8 mouse cellular contexts compared by ENCODE assay signal in the genomic region with DNA sequence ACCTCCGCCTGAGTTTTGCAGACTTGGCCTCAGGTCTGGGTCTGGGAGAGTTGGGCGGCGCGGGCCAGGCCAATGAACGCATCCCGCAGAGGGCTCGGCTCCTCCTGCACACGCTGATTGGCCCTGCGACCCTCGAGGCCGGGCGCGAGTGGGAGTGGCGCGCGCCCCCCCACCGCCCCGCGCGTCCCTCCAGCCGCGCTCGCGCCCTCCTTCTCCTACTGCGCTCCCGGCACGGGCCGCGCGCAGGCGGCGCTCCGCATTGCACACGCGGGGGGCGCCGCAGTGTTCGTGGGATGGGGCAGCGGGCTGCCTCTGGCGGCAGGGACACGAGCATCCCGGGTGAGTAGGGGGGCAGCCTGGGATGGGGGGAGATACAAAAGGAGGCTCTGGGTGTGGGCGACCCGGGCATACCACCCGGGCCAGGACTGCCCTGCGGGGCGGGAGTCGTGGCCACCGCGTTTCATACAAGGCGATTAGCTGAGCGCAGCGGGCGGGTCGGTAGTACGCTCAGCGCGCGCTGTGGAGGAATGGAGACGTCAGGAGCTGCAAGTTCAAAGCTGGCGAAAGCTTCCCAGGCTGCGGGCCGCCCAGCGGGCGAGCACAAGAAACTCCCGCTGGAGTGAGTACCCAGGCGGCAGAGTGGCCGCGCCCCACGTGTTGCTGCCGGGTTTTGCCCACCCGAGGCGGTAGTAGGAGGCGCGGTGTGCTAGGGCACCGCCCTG. TPM values are rescaled to one million over a fixed set of nuclear protein-coding genes. Genes with fewer than 3 reads are reported as not detected.
A peak's percentile ranks its signal among the peaks of the same experiment; 100 is the strongest.
DNase-seq lines count a peak whose midpoint lies in the region; ATAC-seq lines count a peak whose summit lies in the region.

Gene Lypd6 (plus strand): TSS at position 184 of the 722 bp plus-strand sequence.

- 0 out of 2 replicates have a peak, but pooled peaks cover 2% of the 10 kb centered on the region for H3K4me1 ChIP-seq in forebrain, embryonic 11.5 days (replicated peaks; ENCODE audit: control insufficient read depth, insufficient read depth, low read length)
- peaks cover 6 to 28% of the 10 kb centered on the region in 2 experiments for H3K4me1 ChIP-seq in heart, embryonic 14.5 days (ENCODE audit: control insufficient read depth in 2 of 2, insufficient read depth in 2 of 2, low read length in 2 of 2)
- no peaks in the 10 kb centered on the region for H3K4me1 ChIP-seq in liver, embryonic 13.5 days (replicated peaks)

- 1% methylated on average over 71 of the region's 76 CpGs for WGBS in forebrain, embryonic 11.5 days
- 1% methylated on average over 66 of the region's 76 CpGs for WGBS in heart, embryonic 14.5 days
- WGBS in liver, embryonic 13.5 days (ENCODE audit: insufficient replicate concordance): 1% methylated on average over 76 of the region's 76 CpGs

- H3K4me3 ChIP-seq in forebrain, embryonic 11.5 days (ENCODE audit: low read depth, low read length): peak within 1 kb of the TSS; percentile 70
- H3K4me3 ChIP-seq in heart, embryonic 14.5 days (ENCODE audit: control insufficient read depth in 1 of 2, insufficient read depth in 1 of 2, low read depth in 1 of 2, low read length in 2 of 2): peak within 1 kb of the TSS; percentile 69
- H3K4me3 ChIP-seq in liver, embryonic 13.5 days (replicated peaks): peak within 1 kb of the TSS; percentile 55

- peak; percentile 1 for DNase-seq in CD4-positive, CD25-positive, alpha-beta regulatory T cell, adult 2 months (ENCODE audit: low read depth, low spot score)
- DNase-seq in forebrain, embryonic 11.5 days (ENCODE audit: low spot score): peak; percentile 89
- peak; percentile 85 for DNase-seq in kidney, postnatal 10 days
- DNase-seq in liver, embryonic 13.5 days: no peak
- peak; percentile 75 for DNase-seq in neural tube, embryonic 10.5 days (ENCODE audit: extremely low spot score, low spot score)
- DNase-seq in thymus, postnatal 0 days (ENCODE audit: low spot score): peak; percentile 17

- no peaks in the 10 kb centered on the region for H3K36me3 ChIP-seq in forebrain, embryonic 11.5 days (ENCODE audit: control insufficient read depth, insufficient read depth, low read length)
- no peaks in the 10 kb centered on the region for H3K36me3 ChIP-seq in heart, embryonic 14.5 days (ENCODE audit: control insufficient read depth, insufficient read depth, low read length)
- H3K36me3 ChIP-seq in liver, embryonic 13.5 days: no peaks in the 10 kb centered on the region

- no peaks in the 10 kb centered on the region for H3K9me3 ChIP-seq in forebrain, embryonic 11.5 days (ENCODE audit: control insufficient read depth, low read length)
- no peaks in the 10 kb centered on the region for H3K9me3 ChIP-seq in heart, embryonic 14.5 days (ENCODE audit: control insufficient read depth, low read length)
- H3K9me3 ChIP-seq in liver, embryonic 13.5 days (replicated peaks): no peaks in the 10 kb centered on the region

- 0 out of 2 replicates have a peak within 1 kb of the TSS, but pooled peaks have one; percentile 37 for H3K27ac ChIP-seq in forebrain, embryonic 11.5 days (ENCODE audit: low read depth, low read length)
- no peak within 1 kb of the TSS for H3K27ac ChIP-seq in heart, embryonic 14.5 days (replicated peaks in 1 of 2; ENCODE audit: control insufficient read depth in 1 of 2, insufficient read depth in 1 of 2, low read depth in 2 of 2, low read length in 2 of 2)
- no peak within 1 kb of the TSS for H3K27ac ChIP-seq in liver, embryonic 13.5 days

- H3K9ac ChIP-seq in forebrain, embryonic 11.5 days (ENCODE audit: low read length): peak within 1 kb of the TSS; percentile 71
- peak within 1 kb of the TSS; percentile 71 for H3K9ac ChIP-seq in heart, embryonic 14.5 days (ENCODE audit: low read length)
- no peak within 1 kb of the TSS for H3K9ac ChIP-seq in liver, embryonic 13.5 days

- no peaks in the 10 kb centered on the region for H3K27me3 ChIP-seq in forebrain, embryonic 11.5 days (ENCODE audit: control insufficient read depth, insufficient read depth, low read length)
- 0 out of 2 replicates have a peak, but pooled peaks cover 5% of the 10 kb centered on the region for H3K27me3 ChIP-seq in heart, embryonic 14.5 days (ENCODE audit: control insufficient read depth, insufficient read depth, low read length)
- peaks cover 38% of the 10 kb centered on the region for H3K27me3 ChIP-seq in liver, embryonic 13.5 days

- peak within 1 kb of the TSS; percentile 89 for H3K4me2 ChIP-seq in forebrain, embryonic 11.5 days (ENCODE audit: low read depth, low read length, severe bottlenecking)
- peak within 1 kb of the TSS; percentile 94 for H3K4me2 ChIP-seq in heart, embryonic 14.5 days (ENCODE audit: low read length)
- H3K4me2 ChIP-seq in liver, embryonic 13.5 days: peak within 1 kb of the TSS; percentile 67

- ATAC-seq in CD4-positive, CD25-positive, alpha-beta regulatory T cell, adult 4 months: no peak
- peak; percentile 97 for ATAC-seq in forebrain, embryonic 11.5 days (replicated peaks; ENCODE audit: low FRiP score)
- ATAC-seq in heart, embryonic 14.5 days (ENCODE audit: insufficient number of reproducible peaks, insufficient read depth, low FRiP score, low read depth): peak; percentile 91
- ATAC-seq in liver, embryonic 13.5 days (ENCODE audit: low read depth): peak; percentile 80

RNA-seq across cellular contexts. Expression of gene Lypd6, which starts in this region (rescaled TPM):
- not detected for polyA plus RNA-seq in CD4-positive, CD25-positive, alpha-beta regulatory T cell, adult 4 months (2017; shearing (Covaris generic))
- 10.3 and 13.3 TPM in 2 replicates for polyA plus RNA-seq in forebrain, embryonic 11.5 days (2014; fragmentation: Nextera tagmentation; extraction: Ambion mirVana)
- polyA plus RNA-seq in heart, embryonic 14.5 days (2014; fragmentation: Nextera tagmentation; extraction: Ambion mirVana): 3.2 and 3.5 TPM in 2 replicates
- polyA plus RNA-seq in liver, embryonic 13.5 days (2015; fragmentation: Nextera tagmentation; extraction: Ambion mirVana): 0.28 and 0.36 TPM in 2 replicates
- 0.61 and 0.67 TPM in 2 replicates for polyA plus RNA-seq in thymus, postnatal 0 days (2015; fragmentation: Nextera tagmentation; extraction: Ambion mirVana)

Comparison
In these comparisons a context has a peak if more than half of its experiments do, and no peak if none do; other contexts are left out.
1. Peak in ATAC-seq, H3K4me3 ChIP-seq and H3K4me2 ChIP-seq in liver, embryonic 13.5 days; RNA of the gene not detected or under 1 TPM.
2. Peak in DNase-seq in thymus, postnatal 0 days; RNA of the gene not detected or under 1 TPM.